Mouse (Mus musculus): Measurements from ENCODE around the gene Mrpl18. TPM values are rescaled to one million over a fixed set of nuclear protein-coding genes. Genes with fewer than 3 reads are reported as not detected.
A peak's percentile ranks its signal among the peaks of the same experiment; 100 is the strongest.
"Not testable (repeated sequence)": the region's sequence is repeated elsewhere in the genome, so short reads cannot be mapped to it uniquely, and the experiment has no call there.

The Mrpl18 gene
- total RNA-seq (2022) = 10 to 100 TPM; 56.5 to 60.3 (median 58.8) TPM

DNA sequence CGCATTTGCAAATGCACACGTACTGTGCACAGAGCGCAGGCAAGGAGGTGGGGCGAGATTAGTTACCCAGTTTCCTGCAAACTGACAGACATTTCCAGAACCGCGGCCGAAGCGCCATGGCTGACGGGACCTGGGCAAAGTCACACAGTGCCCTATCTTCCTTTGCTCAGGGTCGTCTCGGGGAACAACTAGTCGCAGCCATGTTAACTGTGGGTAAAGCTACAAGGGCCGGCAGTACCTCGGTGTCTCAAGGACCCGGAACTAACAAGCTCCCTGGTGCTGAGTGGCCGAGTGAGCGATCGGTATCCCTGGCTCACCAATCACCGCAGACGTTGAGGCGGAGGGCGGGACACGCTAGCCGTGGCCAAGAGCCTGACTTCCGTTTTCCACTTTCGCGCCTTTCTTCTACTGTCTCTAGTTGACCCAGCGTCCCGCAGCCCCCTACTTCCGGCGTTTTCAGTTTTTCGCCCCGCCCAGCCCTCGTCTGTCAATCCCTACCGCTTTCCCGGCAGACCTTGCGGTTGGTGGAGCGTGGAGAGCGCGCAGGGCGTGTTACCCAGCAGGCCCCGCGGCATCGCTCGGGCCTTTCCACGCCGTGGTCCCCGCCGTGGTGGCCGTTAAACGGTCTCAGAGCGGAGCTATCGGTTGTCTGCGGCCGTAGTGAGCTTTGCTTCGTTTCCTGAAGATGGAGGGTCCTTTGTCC is at the start of gene Mrpl18:
Mrpl18 (minus strand) TSS at position 465 of the 703 bp plus-strand sequence.
- peak; percentile 100 for DNase-seq (ENCODE audit: low spot score in 2 of 2)

DNA sequence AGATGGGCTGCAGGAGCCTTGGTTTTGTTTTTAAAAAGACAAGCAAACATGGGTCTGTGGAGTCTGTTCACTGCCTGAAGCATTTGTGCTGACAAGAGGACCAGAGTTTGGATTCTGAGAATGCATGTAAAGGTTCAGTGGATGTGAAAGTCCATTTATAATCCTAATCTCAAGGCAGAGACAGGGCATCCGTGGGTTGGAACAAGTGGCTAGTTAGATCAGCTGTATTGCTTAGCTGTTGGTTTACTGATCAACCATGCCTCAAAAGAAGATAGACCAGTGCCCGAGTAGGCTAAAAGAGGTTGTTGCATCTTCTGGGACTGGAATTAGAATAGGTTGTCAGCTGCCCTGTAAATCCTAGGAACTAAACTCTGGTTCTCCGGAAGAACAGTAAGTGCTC is 47.3 kb upstream of the Mrpl18 start:
- no peak for DNase-seq (ENCODE audit: low spot score in 2 of 2)

DNA sequence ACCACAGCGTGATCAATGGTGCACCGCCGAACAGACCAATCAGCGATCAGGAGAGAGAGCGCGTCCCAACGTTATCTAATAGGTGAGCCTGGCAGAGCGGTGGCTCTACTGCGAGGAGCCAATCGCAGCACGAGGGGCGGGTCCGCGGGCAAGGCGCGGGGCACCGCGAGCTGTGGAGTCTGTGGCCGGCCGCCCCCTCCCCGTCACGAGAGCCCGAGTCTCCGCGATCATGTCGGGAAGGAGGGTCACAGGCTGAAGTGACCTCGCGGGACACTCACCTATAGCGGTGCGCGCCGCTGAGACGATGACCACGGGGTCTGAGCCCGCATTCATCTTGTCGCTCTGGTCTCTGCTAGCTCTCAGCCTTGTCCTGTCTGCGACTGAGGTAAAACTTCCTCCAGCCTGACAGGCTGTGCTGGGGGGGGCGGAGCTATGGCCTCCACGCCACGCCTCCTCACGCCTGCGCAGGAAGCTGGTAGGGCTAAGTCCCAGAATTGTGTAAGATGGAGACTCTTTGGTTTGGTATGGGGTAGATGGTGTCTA is 44.3 kb upstream of the Mrpl18 start, which contains the start of gene Acat2:
Acat2 (minus strand) TSS at position 417 of the 543 bp plus-strand sequence.
- DNase-seq (ENCODE audit: low spot score in 2 of 2) = peak; percentile 93 to 94

DNA sequence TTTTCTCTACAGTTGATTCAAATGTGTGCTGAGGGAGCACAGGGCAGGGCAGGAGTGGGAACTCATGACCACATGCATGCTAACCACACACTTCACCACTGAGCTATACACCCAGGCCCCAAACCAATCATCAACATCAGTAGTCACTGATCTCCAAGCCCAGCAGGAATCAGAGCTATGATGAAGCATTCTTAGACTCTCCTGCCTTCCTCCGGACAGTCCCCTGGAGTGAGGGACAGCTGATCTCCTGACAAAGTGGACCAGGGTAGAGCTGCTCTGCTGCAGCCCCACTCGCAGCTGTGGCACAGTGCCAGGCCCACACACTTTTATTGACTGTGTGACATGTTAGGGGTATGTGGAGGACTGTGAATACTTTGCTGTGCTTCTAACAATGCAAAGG is 43.2 kb upstream of the Mrpl18 start:
- DNase-seq (ENCODE audit: low spot score in 2 of 2) = not testable (repeated sequence)

DNA sequence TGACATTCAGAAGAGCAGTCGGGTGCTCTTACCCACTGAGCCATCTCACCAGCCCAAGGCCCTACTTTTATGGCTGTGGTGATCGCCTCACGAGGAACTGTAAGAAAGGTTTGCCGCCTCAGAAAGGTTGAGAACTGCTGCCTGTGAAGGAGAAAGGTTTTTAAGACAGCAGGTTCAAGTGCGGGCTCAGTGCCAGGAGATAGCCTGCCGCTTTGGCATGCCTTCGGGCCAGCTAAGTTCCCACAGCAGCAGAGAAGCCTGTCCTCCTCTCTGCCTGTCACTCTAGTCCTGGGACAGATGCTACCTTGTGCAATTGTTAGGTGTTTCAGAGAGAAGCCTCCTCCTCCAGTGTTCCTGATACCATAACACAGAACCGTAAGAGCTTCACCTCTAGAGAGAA is 40.5 kb upstream of the Mrpl18 start:
- DNase-seq (ENCODE audit: low spot score in 2 of 2) = no peak

DNA sequence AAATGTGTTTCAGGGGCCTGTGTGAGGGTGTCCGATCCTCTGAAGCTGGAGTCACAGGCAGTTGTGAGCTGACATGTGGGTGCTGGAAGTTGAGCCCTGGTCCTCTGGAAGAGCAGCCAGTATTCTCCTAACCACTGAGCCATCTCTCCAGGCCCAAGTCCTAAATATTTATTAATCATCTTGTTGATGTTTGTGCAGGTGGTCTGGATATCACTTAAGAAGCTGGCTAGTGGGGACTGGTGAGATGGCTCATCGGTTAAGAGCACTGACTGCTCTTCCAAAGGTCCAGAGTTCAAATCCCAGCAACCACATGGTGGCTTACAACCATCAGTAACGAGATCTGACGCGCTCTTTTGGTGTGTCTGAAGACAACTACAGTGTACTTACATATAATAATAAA is 33.5 kb upstream of the Mrpl18 start:
- no peak for DNase-seq (ENCODE audit: low spot score in 2 of 2)

DNA sequence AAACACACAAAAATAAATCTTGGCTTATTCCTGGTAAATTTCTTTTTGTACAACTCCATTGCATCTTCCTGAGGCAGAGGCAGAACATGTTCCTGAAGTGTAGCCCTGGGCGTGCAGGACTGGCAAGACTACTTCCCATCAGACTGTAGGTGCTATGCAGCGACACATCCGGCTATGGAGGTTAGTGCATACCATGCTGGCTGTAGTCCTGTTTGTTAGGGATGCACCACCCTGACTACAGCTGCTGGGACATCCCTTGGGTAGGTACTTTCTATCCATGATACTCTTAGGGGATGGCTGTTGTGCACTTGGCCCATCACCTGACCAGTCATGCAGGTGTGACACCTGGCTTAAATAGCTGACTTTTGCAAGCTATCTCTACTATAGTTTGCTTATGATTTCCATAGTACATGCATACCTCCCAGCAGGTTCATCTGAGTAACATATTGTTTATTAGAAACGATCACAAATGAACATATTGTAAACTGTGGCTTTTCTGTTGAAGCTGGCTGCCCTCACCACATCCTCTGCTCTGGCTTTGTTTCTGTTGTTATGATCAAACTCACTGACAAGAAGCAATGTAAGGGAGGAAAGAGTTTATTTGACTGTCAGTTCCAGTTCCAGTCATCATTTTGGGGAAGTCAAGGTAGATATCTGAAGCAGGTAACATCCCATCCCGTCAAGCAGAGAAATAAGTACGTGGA is 26.5 kb upstream of the Mrpl18 start:
- DNase-seq (ENCODE audit: low spot score in 2 of 2) = no peak

DNA sequence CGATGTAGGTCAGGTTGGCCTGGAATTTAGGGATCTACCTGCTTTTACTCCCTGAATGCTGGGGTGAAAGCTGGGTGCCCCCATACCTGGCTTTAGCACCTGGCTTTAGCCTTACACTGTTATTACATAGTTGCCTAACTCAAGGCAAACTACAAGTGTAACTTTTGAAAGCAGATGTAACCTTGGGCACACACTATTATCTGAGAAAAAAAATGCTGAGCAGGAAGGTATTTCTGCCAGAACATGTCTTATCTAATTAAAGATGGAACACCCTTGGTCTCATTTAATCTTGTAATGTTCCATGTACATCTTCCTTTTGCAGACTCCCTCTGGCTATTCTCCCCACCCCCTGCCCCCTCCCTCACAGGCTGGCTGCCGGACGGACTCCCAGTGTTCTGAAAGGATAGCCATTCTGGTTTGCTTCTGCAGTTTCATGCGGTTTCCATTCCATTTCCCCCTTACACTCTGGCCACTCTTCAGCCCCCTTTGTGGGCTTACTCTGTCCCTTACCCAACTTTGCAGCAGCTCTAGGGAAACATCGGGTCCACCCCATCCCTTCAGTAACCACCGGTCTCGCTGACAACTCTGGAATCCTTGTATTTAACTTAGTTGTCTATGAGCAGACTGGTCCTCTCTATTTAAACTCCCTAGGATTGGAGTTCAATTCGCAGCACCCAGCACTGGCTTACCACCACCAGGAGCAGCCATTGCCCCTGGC is 25.6 kb upstream of the Mrpl18 start:
- no peak for DNase-seq (ENCODE audit: low spot score in 2 of 2)

DNA sequence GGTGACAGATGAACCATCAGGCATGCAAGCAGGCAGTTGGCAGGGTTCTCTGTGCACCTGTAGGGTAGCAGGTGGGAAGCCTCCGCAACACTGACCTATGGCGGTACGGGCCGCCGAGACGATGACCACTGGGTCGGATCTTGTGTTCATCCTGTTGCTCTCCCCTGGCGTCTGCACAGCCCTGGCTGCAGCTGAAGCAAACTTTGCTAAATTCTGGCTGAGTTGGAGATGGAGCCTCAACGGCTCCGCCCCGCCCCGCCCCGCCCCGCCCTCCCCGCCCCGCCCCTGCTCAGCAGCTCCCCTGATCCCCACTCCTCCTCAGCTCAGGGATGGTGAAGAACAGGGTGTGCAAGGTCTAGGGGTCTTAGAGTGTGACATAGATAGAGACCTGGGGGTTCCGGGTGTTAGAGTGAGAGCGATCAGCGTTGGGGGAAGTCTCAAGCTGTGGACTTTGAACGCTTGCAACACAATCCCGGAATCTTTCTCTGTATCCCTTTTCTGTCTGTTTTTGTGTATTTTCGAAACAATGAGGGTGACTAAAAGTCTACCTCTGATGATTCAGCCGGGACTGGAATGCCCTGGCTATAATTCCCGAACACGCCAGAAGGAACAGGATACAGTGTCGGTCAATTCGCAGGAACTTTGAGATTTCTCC is 24.1 kb upstream of the Mrpl18 start, which contains the start of gene Acat3:
Acat3 (minus strand) TSS at position 450 of the 655 bp plus-strand sequence.
- DNase-seq (ENCODE audit: low spot score in 2 of 2) = no peak

DNA sequence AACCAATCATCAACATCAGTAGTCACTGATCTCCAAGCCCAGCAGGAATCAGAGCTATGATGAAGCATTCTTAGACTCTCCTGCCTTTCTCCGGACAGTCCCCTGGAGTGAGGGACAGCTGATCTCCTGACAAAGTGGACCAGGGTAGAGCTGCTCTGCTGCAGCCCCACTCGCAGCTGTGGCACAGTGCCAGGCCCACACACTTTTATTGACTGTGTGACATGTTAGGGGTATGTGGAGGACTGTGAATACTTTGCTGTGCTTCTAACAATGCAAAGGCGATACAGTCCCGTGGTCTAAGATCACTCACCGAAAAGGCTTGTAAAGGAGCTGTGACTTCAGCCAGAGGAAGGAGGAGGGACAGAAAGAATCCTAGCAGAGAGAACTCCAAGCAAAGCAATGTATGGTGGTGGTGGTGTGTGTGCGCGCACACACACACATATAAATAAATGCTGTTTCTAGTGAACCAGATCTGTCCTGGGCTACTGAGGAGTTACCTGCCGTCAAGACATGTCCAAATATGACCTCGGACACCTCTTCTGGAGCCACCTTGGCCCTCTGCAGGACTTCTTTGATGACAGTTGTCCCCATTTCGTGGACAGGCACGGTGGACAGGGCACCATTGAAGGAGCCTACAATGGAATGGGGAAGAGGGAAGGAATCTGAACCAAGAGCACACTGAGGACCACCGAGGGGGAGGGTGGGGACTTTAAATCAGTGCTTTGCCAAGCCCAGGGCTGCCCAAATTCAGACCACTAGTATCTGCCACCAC is 23.4 kb upstream of the Mrpl18 start:
- DNase-seq (ENCODE audit: low spot score in 2 of 2) = not testable (repeated sequence)

DNA sequence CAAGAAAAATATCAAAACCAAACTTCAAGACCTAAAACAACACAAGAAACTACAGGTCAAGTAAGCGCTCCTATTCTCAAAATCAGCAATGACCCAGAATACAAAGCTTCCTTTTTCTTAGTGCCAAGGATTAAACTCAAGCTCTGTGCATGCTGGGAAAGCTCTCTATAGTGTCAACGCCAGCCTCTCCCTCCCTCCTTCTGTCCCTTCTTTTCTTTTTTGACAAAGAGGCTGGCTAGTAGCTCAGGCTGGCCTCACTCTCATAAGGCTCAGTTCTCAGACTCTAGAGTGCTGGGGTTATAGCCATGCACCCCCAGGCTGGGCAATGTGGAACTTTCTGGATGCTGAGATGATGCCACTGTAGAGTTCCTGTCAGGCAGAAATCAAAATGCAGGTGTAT is 21.9 kb upstream of the Mrpl18 start:
- no peak for DNase-seq (ENCODE audit: low spot score in 2 of 2)

DNA sequence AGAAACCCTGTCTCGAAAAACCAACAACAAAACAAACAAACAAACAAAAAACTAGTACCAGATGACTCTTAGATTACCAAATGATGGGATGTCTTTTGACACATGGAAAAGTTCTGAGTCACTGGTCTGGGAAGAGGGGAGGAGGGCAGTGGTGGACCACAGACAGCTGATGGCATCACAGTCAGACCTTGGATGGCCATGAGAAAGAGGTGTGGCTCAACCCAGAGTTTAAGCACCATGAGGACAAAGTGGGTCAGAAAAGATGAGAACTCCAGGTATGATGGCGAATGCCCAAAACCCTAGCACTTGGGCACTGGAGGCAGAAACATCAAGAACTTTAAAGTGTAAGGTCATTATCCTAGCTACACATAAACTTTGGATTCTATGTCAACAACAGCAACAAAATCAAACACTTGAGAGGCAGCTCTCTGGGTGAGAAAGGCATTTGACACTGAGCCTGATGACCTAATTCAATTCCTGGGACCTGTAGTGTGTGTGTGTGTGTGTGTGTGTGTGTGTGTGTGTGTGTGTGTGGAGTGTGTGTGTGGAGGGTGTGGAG is 21.3 kb upstream of the Mrpl18 start:
- no peak for DNase-seq (ENCODE audit: low spot score in 2 of 2)

DNA sequence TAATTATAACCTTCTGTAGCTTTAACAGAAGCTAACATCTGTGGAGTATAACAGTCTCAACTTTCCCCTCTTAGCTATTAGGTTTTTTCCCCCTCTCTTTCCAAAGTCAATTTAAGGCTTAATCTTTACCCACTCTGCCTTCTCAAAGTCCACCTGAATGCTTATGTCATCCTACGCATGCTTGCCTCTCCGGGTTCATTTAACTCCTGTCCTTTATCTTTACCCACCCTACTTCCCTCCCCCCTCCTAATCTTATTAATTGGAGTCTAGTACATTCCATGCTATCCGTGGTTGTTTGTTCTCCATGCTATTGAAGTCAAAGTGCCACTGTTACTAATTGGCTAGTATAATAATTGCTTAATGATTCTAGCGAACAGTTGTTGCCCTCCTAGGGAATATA is 19.6 kb upstream of the Mrpl18 start:
- no peak for DNase-seq (ENCODE audit: low spot score in 2 of 2)

DNA sequence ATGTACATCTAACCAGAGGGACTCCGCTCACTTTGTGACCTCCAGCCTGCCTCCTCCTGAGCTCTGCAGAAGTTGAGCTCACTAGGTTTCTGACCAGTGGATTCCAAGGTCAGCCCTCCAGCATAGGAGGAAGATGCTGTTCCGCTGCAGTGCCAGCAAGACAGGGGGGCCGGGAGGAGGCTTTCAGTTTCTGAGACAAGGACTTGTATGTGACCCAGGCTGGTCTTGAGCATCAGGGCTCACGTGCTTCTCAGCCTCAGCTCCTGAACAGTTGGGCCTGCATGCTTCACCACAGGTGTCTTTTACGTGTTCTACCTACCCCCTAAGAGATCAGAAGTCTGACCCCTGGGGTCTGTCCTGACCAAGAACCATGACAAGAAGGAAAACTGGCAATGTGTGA is 15.4 kb upstream of the Mrpl18 start:
- not testable (repeated sequence) for DNase-seq (ENCODE audit: low spot score in 2 of 2)

DNA sequence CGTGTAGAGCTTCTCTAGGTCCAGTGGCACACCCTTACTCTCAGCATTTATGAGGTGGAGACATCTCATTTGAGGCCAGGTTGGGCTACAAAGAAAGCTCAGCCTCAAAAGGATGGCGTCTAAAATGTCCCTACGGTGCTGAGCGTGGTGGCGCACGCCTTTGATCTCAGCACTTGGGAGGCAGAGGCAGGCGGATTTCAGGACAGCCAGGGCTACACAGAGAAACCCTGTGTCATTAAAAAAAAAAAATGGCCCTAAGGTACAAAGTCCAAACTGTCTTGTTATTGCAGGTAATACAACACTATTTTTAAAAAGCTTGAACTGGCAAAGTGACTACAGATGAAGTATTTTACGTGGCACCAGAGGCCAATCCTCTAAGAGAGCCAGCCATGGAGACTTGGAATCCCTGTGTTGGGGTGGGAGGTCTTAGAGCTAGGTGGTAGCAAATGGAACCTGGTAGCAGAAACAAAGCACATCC is 9.6 kb upstream of the Mrpl18 start:
- no peak for DNase-seq (ENCODE audit: low spot score in 2 of 2)

DNA sequence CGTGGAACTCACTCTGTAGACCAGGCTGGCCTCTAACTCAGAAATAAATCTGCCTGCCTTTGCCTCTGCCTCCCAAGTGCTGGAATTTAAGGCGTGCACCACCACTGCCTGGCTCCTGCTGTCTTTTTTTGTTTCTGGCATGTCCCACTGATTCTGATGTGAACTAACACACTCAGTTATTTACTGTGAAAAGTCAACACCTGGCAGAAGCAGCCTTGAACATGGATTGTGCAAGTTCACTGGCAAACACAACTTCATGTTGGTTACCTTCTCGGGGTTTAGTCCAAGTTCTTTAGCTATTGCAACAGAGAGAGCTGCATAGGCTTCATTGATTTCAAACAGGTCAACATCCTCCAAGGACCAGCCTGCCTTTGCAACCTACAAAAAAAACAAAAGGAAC is 8.9 kb upstream of the Mrpl18 start:
- no peak for DNase-seq (ENCODE audit: low spot score in 2 of 2)

DNA sequence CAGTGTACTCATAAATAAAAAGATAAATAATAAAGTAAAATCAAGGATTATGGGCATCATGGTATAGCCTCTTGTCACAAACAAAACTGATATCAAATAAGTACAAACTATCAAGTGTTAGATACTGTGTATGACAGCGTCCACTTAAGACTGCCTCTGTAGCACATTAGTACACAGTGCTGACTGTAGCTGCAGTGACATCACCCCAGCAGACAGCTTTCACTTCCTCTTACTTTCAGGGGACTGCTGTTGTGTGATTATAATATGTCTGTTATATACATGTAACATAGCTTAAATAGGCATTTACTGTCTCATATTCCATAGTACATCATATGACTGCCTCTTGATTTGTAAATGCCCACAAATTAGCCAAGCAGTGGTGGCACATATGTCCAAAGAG is 4.9 kb upstream of the Mrpl18 start:
- no peak for DNase-seq (ENCODE audit: low spot score in 2 of 2)

DNA sequence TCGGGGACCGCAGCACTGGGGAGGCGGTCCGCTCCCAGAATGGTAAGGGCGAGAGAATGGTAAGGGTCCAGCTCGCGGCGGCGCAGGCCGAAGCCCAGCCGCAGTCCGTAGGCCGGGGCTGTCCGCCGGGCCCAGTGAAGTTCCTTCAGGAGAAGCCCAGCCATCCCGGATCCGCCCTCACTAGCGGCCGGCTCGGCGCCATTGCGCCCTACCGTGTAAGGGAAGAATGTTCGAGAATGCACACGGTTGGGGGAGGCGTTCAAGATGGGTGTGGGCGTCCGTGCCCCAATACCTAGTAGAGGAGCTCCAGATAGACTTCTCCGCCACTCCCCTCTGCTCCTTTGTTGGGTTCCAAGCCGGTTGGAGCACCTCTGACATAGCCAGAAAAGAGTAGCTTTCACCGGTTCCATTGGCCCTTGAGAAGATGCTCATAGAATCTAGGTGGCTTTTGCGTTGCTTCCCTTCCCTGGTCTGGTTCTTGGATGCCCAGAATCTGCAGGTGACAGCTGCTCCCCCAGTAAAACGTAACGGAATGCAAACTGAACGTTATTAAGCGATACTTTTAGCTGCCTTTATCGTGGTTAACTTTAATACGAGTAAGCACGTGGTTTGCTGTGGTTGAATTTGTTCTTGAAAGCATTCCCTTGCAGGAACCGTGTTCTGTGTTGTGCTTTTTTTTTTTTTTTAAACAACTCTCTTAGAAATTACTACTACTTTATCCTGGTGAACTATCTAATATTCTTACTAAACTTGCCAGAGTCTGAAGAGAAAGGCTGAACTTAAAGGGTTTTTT is 639 bp upstream of the Mrpl18 start:
- DNase-seq (ENCODE audit: low spot score in 2 of 2) = peak in 1 of 2 experiments; percentile 52

DNA sequence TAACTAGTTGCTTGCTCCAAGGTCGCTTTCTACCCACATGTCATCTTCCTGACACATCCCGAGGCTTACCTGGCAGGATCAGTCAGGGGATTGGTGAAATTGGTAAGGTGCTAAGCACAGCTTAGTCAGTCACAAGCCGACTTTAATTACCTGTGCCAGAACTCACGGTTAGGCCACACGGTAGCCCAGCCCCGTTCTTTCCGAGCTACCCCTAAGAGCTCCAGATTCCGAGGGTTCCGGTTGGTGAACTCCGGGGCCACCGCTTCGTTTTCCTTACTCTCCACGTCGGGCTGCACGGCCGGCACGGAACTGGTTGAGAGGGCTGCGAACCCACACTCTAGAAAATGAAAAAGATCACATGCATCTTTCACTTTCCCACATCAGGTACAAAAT is 661 bp downstream of the Mrpl18 start, which contains the start of gene Tcp1:
Tcp1 (plus strand) TSS at position 214 of the 393 bp plus-strand sequence.
- no peak for DNase-seq (ENCODE audit: low spot score in 2 of 2)

Measured in layer of hippocampus, adult 8-10 months (tissue).